Mouse (Mus musculus) liver, adult 2 months (tissue): Measurements from ENCODE around the gene Tmem132b. TPM values are rescaled to one million over a fixed set of nuclear protein-coding genes. Genes with fewer than 3 reads are reported as not detected.

ENCODE experiments used
- DNase-seq: peaks from one replicate; pipeline ENCODE4 v3.0.0-alpha.2; 2011; ENCODE audit warnings: low read depth, low spot score; ENCODE audit errors: extremely low read depth
- H3K27ac ChIP-seq: fragments of 200-500 bp; replicated peaks from 2 replicates; pipeline ENCODE4 v1.5.1; 2012; ENCODE audit warnings: low read depth, mild to moderate bottlenecking, control low read depth, inconsistent platforms, low read length; ENCODE audit not compliant: insufficient read depth
- H3K27me3 ChIP-seq: fragments of 200-500 bp; 2 replicates; pipeline ENCODE4 v1.6.1; 2012; ENCODE audit warnings: mild to moderate bottlenecking, moderate library complexity, low read length, inconsistent platforms; ENCODE audit not compliant: control insufficient read depth, insufficient read depth
- H3K36me3 ChIP-seq: fragments of 200-500 bp; 2 replicates; pipeline ENCODE4 v1.6.1; 2012; ENCODE audit warnings: low read length, inconsistent platforms; ENCODE audit not compliant: control insufficient read depth, insufficient read depth
- H3K4me1 ChIP-seq: fragments of 200-500 bp; 2 replicates; pipeline ENCODE4 v1.6.1; 2011; ENCODE audit warnings: low read length; ENCODE audit not compliant: control insufficient read depth, insufficient read depth
- H3K4me3 ChIP-seq: fragments of 200-500 bp; 2 replicates; pipeline ENCODE4 v1.5.1; 2011; ENCODE audit warnings: low read depth, mild to moderate bottlenecking, control low read depth, low read length, moderate library complexity; ENCODE audit not compliant: insufficient read depth
- H3K79me2 ChIP-seq: fragments of 200-500 bp; 2 replicates; pipeline ENCODE4 v1.6.1; 2012; ENCODE audit warnings: inconsistent platforms, mild to moderate bottlenecking, low read length, moderate library complexity; ENCODE audit not compliant: control insufficient read depth, insufficient read depth
- H3K9ac ChIP-seq: fragments of 200-500 bp; 2 replicates; pipeline ENCODE4 v1.6.1; 2012; ENCODE audit warnings: low read depth, mild to moderate bottlenecking, control low read depth, inconsistent platforms, low read length
- CTCF ChIP-seq: fragments of 200-500 bp; IDR thresholded peaks from 2 replicates; pipeline ENCODE4 v1.5.1; 2011; ENCODE audit warnings: low read depth, low read length, control low read depth
- POLR2A ChIP-seq: fragments of 200-500 bp; IDR thresholded peaks from 2 replicates; pipeline ENCODE4 v1.6.1; 2011; ENCODE audit warnings: low read length, control low read depth; ENCODE audit not compliant: insufficient read depth; ENCODE audit errors: extremely low read depth
- WGBS: fragments of 180-500 bp; shearing (Covaris S2); methylation state at CpG from one replicate; pipeline ENCODE4 v1.1.7; 2018; 5-methylcytosine and 5-hydroxymethylcytosine counted together
- polyA plus RNA-seq: library from polyadenylated mRNA; depleted of rRNA; stranded (reverse); fragments of >200 nt; gene quantifications from 2 replicates; pipeline ENCODE4 v1.2.3, GENCODE M21; 2012
- total RNA-seq: library from RNA; depleted of rRNA; stranded (reverse); fragments of >200 nt; gene quantifications from 2 replicates; pipeline ENCODE4 v1.2.3, GENCODE M21; 2014

Gene Tmem132b
- total and polyA plus RNA-seq, 2 experiments: not detected

DNA sequence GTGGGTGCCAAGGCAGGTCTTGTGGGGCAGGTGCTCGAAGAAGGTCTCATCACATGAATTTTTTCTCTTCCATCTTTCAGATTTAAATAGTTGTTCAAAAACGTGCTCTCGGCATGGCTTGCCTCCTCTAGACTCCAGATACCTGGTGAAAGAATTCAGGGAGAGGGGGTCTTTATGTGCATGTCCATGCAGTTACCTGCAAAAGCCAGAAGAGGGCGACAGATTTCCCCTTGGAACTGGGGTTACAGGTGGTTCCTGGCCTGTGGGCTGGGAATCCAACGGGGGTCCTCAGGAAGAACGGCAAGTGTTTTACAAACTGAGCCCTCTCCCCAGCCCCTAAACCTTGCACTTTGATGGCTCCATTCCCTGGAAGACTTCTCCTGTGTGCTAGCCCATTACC lies 103.1 kb downstream of the Tmem132b start:
- no peak for DNase-seq
- Histone ChIP-seq H3K36me3 (no peaks in the 10 kb centered on the region), H3K4me1 (no peaks in the 10 kb centered on the region), H3K27ac (no peak overlapping the region), H3K79me2 (no peaks in the 10 kb centered on the region), H3K9ac (no peak overlapping the region), H3K4me3 (no peak overlapping the region), H3K27me3 (no peaks in the 10 kb centered on the region)
- WGBS: 72% methylated on average over 6 of the region's 6 CpGs
- peak; percentile 4; the same call in 1 of the 2 replicates for TF ChIP-seq CTCF
- TF ChIP-seq POLR2A: no peak

GRCm38 (mm10) chr5:125640966-125641365 lies 109.4 kb downstream of the Tmem132b start:
- Histone ChIP-seq H3K27ac (no peak overlapping the region), H3K27me3 (no peaks in the 10 kb centered on the region; the same call in 1 of the 2 replicates), H3K4me1 (no peaks in the 10 kb centered on the region), H3K4me3 (no peak overlapping the region), H3K36me3 (no peaks in the 10 kb centered on the region), H3K79me2 (no peaks in the 10 kb centered on the region), H3K9ac (no peak overlapping the region)
- 68% methylated on average over 1 of the region's 1 CpGs for whole genome bisulfite sequencing
- DNase-seq: no peak
- TF ChIP-seq CTCF (no peak), POLR2A (no peak)

- 38% methylated on average over 18 of the region's 18 CpGs for WGBS
These were observed 110.1 kb downstream of the Tmem132b start for GRCm38 (mm10) chr5:125641531-125642147.

GRCm38 (mm10) chr5:125648236-125648635 lies 116.7 kb downstream of the Tmem132b start:
- WGBS: 82% methylated on average over 6 of the region's 6 CpGs
- no peak for DNase-seq
- Histone ChIP-seq H3K27me3 (no peaks in the 10 kb centered on the region; the same call in 1 of the 2 replicates), H3K4me3 (no peak overlapping the region), H3K36me3 (no peaks in the 10 kb centered on the region), H3K79me2 (no peaks in the 10 kb centered on the region), H3K27ac (no peak overlapping the region), H3K9ac (no peak overlapping the region), H3K4me1 (no peaks in the 10 kb centered on the region)
- TF ChIP-seq POLR2A (no peak), CTCF (no peak)

More at GRCm38 (mm10) chr5:125641531-125642147, 110.1 kb downstream of the Tmem132b start:
- Histone ChIP-seq H3K79me2 (no peaks in the 10 kb centered on the region), H3K27me3 (no peaks in the 10 kb centered on the region; the same call in 1 of the 2 replicates), H3K36me3 (no peaks in the 10 kb centered on the region), H3K4me1 (no peaks in the 10 kb centered on the region), H3K9ac (no peak overlapping the region), H3K27ac (no peak overlapping the region), H3K4me3 (no peak overlapping the region)
- DNase-seq: no peak
- no peak for TF ChIP-seq CTCF
- no peak for TF ChIP-seq POLR2A

- DNase-seq: no peak
- no peak overlapping the region for H3K4me3 ChIP-seq
- H3K9ac ChIP-seq: no peak overlapping the region
- H3K4me1 ChIP-seq: no peaks in the 10 kb centered on the region
- 28% methylated on average over 2 of the region's 2 CpGs for WGBS
- H3K79me2 ChIP-seq: no peaks in the 10 kb centered on the region
- no peaks in the 10 kb centered on the region for H3K36me3 ChIP-seq
- H3K27ac ChIP-seq: no peak overlapping the region
- no peaks in the 10 kb centered on the region for H3K27me3 ChIP-seq
- TF ChIP-seq POLR2A: no peak
- TF ChIP-seq CTCF: no peak
These were observed 118.4 kb downstream of the Tmem132b start for GRCm38 (mm10) chr5:125649982-125650381.

GRCm38 (mm10) chr5:125658101-125658500 lies 126.5 kb downstream of the Tmem132b start:
- Histone ChIP-seq H3K4me1 (no peaks in the 10 kb centered on the region), H3K27me3 (no peaks in the 10 kb centered on the region; the same call in 1 of the 2 replicates), H3K9ac (no peak overlapping the region), H3K36me3 (no peaks in the 10 kb centered on the region), H3K4me3 (no peak overlapping the region), H3K79me2 (no peaks in the 10 kb centered on the region), H3K27ac (no peak overlapping the region)
- DNase-seq: no peak
- TF ChIP-seq POLR2A (no peak), CTCF (no peak)
- WGBS: 77% methylated on average over 5 of the region's 5 CpGs
